Mouse (Mus musculus) bone marrow macrophage, adult 2 months (primary cell): ENCODE data around the gene Lgals4.

Source experiments
- CTCF ChIP-seq: IDR thresholded peaks from 2 replicates; pipeline ENCODE4 v1.5.1; 2012; ENCODE audit warnings: low read depth, mild to moderate bottlenecking, low read length, moderate library complexity
- POLR2A ChIP-seq: IDR thresholded peaks from 2 replicates; pipeline ENCODE4 v1.6.1; 2012; ENCODE audit warnings: mild to moderate bottlenecking, low read depth, low read length, borderline replicate concordance

- TF ChIP-seq CTCF, result no peak
- TF ChIP-seq POLR2A, result no peak
Observed at GRCm38 (mm10) chr7:28881199-28881598, 47.5 kb downstream of the Lgals4 start, which contains the start of gene Capn12.
